Mouse (Mus musculus) liver, embryonic 18 days (tissue): ENCODE results near the gene Cdc42bpa. TPM values are rescaled to one million over a fixed set of nuclear protein-coding genes. Genes with fewer than 3 reads are reported as not detected.

Experiments used
- polyA plus RNA-seq: library from polyadenylated mRNA; depleted of rRNA; stranded (reverse); fragments of >200 nt; gene quantifications from 2 replicates; pipeline ENCODE4 v1.2.3, GENCODE M21; 2012; rRNA removed

The Cdc42bpa gene
- 3.7 and 3.9 TPM in 2 replicates for polyA plus RNA-seq

GRCm38 (mm10) chr1:179959721-179960542, at the start of gene Cdc42bpa:
Gene Cdc42bpa (plus strand): TSS chr1:179960472.

GRCm38 (mm10) chr1:180198959-180199714, 238.9 kb downstream of the Cdc42bpa start, which contains the start of gene Coq8a:
Gene Coq8a (minus strand): TSS chr1:180199602.

Other genes starting within 250 kb of the Cdc42bpa start
- gene Kif28, start 215.2 kb upstream of the Cdc42bpa start, polyA plus RNA-seq = 0.01 TPM in 1 of 2 replicates, not detected in the other
- gene Gm10518, start 157.1 kb upstream of the Cdc42bpa start, polyA plus RNA-seq = not detected in 2 replicates
- 14.7 and 15.8 TPM in 2 replicates for gene Ahctf1, start 156.8 kb upstream of the Cdc42bpa start, polyA plus RNA-seq
- gene Coq8a, start 239.1 kb downstream of the Cdc42bpa start, polyA plus RNA-seq = 17.1 and 19.7 TPM in 2 replicates